ENCODE assay signal across 13 mouse cellular contexts in genomic region chr4:101300392-101300910, GRCm38 (mm10).
"Had no signal": no experiment of that assay in that cellular context is flagged by ENCODE, and none has a peak within 500 bp of the region (broad histone marks: within the 10 kb centered on the region; RNA-seq: fewer than 3 reads in every experiment).

No protein-coding gene starts in this region.

- DNase-seq: kidney, postnatal 36 days; left cerebral cortex, postnatal 4 days; lung, postnatal 10 days; lung, postnatal 4 days had no signal

- H3K36me3 ChIP-seq: limb, embryonic 13.5 days; liver, embryonic 12.5 days; midbrain, embryonic 15.5 days; neural tube, embryonic 12.5 days had no signal

- H3K27me3 ChIP-seq: limb, embryonic 13.5 days; neural tube, embryonic 12.5 days had no signal

- H3K9me3 ChIP-seq: limb, embryonic 13.5 days; liver, embryonic 12.5 days; midbrain, embryonic 15.5 days; neural tube, embryonic 12.5 days had no signal

- H3K27ac ChIP-seq: layer of hippocampus, adult 2 months; limb, embryonic 13.5 days; liver, embryonic 12.5 days; midbrain, embryonic 15.5 days; neural tube, embryonic 12.5 days; stomach, postnatal 0 days had no signal

- ATAC-seq: intestine, postnatal 0 days; liver, embryonic 12.5 days; midbrain, embryonic 15.5 days had no signal

- H3K4me3 ChIP-seq: layer of hippocampus, adult 2 months; limb, embryonic 13.5 days; liver, embryonic 12.5 days; midbrain, embryonic 15.5 days; neural tube, embryonic 12.5 days had no signal

- H3K4me1 ChIP-seq: liver, embryonic 12.5 days; midbrain, embryonic 15.5 days; neural tube, embryonic 12.5 days had no signal

- H3K4me2 ChIP-seq: limb, embryonic 13.5 days; liver, embryonic 12.5 days; lung, embryonic 14.5 days; midbrain, embryonic 11.5 days; midbrain, embryonic 15.5 days; neural tube, embryonic 12.5 days had no signal

- H3K9ac ChIP-seq: liver, embryonic 12.5 days; lung, embryonic 14.5 days; midbrain, embryonic 15.5 days; neural tube, embryonic 12.5 days had no signal
